Mouse (Mus musculus): ENCODE results near the gene Snrpg.

DNA sequence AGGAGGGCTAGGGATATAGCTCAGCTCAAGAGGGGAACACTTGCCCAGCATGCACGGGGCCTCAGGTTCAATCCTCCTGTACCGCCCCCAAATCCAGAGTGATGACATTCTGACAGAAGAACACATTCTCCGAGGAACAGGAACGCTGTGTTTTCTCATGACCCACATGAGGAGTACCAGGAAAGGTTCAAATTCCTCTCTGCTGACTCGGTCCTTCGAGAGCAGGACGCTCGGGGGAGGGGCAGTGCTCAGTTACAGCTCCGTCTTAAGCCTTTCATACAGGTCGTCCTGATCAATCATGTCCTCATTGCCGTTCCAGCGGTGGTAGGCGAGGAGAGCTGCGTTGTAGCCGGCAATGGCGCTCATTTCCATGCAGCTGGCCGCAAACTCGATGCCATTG is 17.4 kb downstream of the Snrpg start:
- TF ChIP-seq CTCF (IDR thresholded peaks at IDR 0.05; ENCODE audit: extremely low read depth, insufficient read depth, insufficient read length, insufficient replicate concordance) (no peak), POLR2A (IDR thresholded peaks at IDR 0.05; ENCODE audit: low read depth, low read length) (no peak)
